Mouse (Mus musculus) monocyte, adult 2 months (primary cell): ENCODE results near the gene Arf1.

ENCODE experiments used
- DNase-seq, 2 experiments: peaks; one replicate each; pipeline ENCODE4 v3.0.0; 2022; ENCODE audit warnings: low spot score in 2 of 2, low read depth in 1 of 2

Gene Arf1

GRCm38 (mm10) chr11:59228122-59228953 is at the start of gene Arf1:
Gene Arf1, minus strand, starts transcription at chr11:59228270.
- DNase-seq: peak; percentile 85 to 94

GRCm38 (mm10) chr11:59276877-59277276 is 48.8 kb upstream of the Arf1 start:
- no peak for DNase-seq

DNA sequence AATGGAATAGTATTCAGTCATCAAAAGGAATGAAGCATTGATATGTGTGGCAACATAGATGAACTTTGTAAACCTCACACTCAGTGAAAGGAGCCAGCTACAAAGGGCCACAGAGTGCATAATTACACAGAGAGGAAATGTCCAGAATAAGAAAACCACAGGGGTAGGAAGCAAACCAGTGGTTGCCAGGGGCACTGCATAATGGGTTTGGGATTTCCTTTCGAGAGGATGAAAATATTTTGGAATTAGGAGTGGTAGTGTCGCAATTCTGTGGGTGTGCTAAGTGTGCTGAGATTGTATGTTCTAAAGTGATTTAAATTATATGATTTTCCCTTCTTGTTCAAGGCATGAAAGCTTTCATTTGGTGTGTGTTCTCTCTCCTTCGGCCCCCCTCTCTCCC is 46.1 kb upstream of the Arf1 start:
- no peak for DNase-seq

DNA sequence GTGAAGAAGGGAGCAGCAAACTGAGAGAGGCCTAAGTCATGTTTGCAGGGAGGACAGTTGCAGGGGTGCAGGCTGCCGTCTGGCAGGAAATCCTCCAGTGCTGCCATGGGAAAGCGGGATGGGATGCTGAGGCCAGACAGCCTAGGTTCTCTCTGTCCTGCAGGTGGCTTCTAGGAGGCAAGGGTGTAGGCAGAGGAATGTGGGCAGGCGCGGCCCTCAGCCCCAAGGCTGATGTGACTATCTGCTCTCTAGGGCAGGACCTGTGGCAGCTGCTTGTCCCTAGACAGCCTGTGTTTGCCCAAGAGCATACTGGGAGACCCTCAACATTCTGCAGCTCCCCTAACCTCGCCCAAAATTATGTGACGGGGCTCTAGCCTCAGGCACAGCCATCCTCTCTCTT is 38.7 kb upstream of the Arf1 start:
- DNase-seq: no peak

DNA sequence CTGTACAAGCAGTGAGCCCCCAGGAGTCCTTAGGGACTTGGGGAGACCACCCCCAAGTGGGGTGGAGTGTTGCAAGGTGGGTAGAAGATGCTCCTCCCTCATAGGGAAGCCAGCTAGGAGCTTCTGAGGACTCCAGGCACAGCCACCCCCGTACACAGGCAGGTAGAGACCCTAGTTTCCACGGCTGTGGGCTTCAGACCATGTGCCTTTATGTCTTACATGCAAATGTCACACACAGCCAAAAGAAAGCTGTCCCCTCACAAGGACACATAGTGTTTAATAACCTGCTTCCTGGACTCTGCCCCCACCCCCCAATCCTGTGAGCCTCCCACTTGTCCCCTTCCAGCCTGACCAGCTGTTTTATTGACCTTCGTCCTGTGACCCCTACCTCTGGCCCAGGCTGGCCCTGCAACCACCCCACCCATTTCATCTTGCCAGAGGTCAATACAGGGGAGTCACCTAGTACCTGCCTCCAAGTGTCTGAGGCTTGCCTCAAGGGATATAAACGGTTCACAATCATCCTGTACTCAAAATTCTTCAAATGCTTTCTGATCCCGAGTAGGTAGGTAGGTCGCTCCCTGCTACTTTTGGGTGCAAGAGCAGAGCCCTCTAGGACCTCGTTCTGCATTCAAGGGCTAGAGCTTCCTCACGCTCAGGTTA is 37.2 kb upstream of the Arf1 start:
- no peak for DNase-seq

DNA sequence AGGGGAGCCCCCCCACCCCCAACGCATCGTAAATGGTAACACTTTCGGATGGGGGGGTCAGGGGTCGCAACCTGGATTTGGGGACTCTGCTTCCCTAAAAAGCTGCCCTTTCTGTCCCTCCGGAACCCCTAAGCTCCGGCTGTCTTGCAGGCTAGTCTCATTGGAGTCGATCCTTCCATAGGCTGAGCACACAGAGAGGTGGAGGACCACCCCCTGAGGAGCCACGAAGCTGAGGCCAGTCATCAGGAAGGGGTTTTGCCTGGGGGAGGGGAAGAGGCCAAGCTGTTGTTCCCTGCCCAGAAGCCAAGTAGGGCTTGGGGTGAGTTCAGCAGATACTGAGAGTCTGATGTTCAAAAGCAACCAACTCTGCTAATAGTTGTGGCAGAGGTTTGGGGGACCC is 36.5 kb upstream of the Arf1 start:
- DNase-seq: no peak

DNA sequence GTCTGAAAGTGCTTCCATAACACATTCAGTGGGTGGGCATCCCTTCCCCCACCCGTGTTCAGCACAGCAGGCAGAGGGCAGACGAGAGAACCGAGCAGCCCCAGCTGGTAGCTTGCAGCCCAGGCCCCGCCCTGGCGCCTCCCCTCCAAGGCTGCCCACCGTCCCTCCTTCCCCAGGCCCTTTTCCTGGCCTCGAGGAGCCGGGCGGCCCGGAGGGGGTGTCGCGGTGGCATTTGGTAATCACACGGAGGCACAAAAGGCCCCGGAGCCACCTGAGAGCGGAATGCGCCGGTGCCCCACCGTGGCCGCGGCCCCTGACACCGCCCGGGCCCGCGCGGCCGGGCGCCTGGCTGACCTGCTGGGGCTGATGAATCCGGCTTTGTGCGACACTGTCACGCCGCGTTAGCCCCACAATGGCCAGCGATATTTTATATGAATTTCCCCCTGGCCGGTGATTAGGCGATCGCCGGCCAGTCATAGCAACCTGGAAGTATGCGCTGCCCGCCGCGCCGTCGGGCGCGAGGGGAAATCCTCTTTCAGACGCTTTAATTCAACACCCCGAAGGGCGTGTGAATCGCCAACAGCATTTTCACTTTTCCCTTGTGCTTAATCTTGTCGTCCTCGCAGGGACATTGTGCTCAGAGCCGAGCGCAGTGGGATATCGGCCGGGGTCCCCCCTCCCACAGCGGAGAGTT is 35.9 kb upstream of the Arf1 start:
- DNase-seq: no peak

DNA sequence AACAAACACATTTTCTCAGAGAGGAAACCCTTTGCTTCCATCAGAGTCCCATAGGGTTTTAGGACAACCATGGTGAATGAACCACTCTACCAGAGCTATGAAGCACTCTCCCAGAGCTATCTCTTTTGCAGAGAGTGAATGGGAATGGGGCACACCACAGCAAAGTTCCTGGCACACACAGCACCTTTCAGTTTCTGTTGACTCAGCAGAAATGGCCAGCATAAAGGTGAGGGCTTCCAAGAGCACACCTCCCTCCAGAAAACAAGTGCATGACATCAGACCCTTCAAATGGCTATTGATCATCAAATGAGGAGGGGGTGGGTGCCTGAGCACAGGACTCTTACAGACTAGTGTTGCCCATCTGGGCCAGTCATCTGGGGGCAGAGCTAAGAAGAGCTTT is 34.2 kb upstream of the Arf1 start:
- DNase-seq: no peak

GRCm38 (mm10) chr11:59260706-59261493 is 32.8 kb upstream of the Arf1 start:
- no peak for DNase-seq

DNA sequence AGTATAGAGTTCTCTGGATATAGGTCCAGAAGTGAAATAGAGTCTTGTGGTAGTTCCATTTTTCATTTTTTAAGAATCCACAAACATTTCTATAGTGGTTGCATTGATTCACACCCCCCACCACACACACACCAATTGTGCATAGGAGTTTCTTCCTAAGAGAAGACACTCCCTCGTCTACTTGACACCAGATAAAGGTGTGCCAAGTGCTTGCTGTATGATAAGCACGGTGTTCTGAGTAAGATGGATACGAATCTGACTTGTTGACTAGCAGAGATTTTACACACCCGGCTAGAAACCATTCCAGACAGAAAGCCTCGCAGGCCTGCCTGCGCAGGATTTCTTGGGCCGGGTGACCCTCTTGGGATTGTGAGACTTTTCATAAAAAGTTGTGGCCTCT is 31.6 kb upstream of the Arf1 start:
- no peak for DNase-seq

GRCm38 (mm10) chr11:59248101-59248500 is 20.0 kb upstream of the Arf1 start:
- no peak for DNase-seq

- no peak for DNase-seq
Observed at GRCm38 (mm10) chr11:59243856-59244255, 15.8 kb upstream of the Arf1 start.

DNA sequence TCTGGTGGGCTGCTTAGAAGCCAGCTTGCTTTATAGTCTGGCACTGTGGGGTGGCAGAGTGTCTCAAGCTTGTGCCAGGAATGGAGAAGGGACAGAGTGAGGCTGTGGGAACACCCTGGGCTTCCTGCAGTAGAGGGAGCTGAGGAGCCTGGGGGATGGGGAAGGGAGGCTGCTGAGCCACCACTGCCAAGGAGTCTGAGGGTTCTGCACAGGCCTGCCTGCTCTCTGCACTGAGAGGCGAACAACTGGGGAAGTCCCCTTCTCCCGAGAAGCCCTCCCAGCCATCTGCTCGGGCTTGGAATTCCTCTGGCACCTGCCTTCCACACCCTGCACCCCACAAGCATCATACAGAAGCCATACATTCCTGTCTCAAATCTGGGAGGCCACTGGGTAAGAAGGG is 13.8 kb upstream of the Arf1 start:
- DNase-seq: no peak

- no peak for DNase-seq
Observed at GRCm38 (mm10) chr11:59239796-59240195, 11.7 kb upstream of the Arf1 start.

- DNase-seq: no peak
Observed at GRCm38 (mm10) chr11:59239428-59239785, 11.3 kb upstream of the Arf1 start.

DNA sequence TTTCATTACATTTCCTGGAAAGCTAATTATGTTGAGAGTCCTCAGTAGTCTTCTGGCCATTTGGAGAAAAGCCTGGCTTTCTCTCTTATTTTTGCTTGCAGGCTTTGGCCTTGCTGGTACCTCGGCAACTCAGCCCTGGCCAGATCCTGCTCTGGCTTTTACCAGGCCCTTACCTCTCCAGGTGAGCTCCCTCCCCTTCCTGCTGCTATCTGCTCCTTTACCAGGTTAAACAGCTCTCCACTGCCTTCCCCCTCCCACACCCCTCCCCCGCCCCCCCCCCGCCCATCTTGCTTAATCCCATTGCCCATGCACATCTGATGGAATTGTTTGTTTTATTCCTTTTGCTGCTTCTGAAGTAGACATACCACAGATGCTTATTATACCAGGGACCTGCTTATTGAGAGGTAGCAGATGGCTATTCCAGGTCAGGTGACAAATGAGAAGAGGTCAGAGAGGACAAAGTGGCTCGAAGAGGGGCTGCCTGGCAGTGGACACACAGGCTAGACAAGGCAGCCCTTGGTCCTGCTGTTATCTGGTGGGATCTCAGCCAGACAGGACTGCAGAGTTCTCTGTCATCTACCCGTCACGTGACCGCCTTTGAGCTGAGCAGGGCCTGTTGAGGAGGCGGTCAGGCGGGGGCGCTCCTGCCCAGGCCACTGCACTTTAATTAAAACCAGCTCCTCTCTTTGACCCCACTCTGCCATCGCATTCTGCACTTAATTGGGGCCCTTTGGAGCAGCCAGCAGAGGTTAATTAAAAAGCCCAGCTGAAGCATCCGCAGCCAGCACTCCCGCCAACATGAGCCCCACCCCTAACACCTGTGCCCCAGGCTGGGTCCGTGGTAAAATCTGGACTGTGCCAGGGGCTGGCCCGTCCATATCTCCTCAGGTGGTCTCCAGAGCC is 10.7 kb upstream of the Arf1 start:
- DNase-seq: no peak

DNA sequence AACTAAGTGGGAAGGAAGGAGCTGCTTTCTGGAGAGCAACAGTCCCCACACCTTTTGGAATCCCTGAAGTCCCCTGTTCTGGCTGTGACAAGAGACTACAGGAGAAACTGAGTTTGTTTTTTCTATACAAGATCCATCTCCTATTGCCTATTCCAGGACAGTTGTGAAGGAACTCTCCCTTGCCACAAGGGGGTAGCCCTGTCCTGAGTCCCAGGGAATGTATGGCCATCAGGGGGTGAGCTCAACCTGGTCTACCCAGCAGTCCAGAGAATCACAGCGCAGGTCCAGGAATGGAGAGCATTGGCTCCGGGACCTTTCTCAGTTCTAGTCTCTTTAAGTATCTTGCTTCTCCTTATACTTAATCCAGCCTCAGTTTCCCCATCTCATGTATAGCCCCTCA is 4.7 kb upstream of the Arf1 start:
- DNase-seq: no peak

GRCm38 (mm10) chr11:59230144-59230760 is 2.2 kb upstream of the Arf1 start:
- DNase-seq: peak in 1 of 2 experiments; percentile 42

GRCm38 (mm10) chr11:59227604-59228121 is 407 bp downstream of the Arf1 start:
- DNase-seq: no peak
